Mouse (Mus musculus) spleen, adult 12 weeks (tissue): ENCODE data around the gene Gm26661.
A peak's percentile ranks its signal among the peaks of the same experiment; 100 is the strongest.

Experiments
- DNase-seq: peaks from one replicate; pipeline ENCODE4 v3.0.0; 2022; ENCODE audit warnings: low spot score

The Gm26661 gene

DNA sequence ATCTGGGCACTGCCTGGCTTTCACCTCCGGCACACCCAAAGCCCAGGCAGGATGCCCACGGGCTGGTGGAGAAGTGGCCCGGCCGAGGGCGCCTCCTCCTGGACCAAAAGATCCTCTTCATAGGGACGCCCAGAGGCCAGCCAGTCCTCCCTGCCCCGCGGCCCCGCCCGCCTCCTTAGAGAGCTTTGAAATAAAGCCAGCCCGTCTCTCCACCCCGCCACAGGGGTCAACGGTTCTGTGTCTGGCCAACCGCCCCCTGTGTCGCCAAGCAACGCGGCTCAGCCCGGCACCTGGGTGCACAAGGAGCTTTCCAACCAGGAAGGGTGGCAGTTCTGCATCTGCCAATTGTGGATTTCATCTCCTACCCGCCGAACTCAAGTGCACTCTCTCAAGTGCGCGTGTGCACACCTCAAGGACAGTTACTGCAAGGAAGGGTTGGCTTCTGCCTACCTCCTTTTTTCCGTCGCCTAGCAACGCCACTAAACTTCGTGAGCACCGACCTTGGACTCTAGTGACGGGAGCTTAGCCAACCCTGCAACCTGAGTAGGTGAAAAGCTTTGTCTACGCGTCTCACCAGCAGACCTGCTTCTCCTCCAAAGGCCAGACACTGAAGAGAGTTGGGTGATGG, at the start of gene Gm26661:
TSS of gene Gm26661 (plus strand) at position 56 of the 628 bp plus-strand sequence.
- no peak for DNase-seq

DNA sequence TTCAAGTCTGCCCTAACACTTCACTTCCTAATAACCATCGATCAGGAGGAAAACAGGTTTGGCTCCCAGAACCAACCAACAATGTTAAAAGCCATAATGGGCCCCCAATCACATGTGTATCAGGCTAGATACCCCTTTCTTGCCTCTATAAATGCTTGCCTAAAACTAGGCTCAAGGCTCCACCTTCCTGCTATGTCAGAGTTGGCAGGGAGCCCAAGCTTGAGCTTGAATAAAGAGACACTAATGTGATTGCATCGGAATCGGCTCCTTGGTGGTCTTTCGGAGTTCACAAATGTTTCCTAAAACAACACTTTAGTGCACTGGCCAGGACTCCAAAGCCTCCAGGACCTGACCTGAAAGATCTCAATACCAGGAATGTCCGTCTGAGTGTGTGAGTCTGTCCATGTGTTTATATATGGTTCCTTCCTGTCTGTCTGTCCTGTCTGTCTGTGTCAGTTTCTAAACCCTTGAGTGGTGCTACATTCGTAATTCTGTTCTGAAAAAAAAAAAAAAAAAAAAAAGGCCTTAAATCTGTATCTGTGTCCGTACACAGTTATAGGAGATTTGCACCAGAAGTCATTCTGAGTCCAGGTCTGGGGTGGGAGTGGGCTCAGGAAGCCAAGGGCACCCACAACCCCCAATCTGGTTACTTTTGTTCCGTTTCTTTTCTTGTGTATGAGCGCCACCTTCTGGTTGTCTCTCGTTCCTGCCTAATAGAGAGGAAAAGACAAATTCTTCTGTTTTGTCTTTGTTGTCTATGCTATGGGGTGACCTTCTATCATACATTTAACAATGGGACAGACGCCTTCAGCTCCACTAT, 42.2 kb upstream of the Gm26661 start:
- no peak for DNase-seq

DNA sequence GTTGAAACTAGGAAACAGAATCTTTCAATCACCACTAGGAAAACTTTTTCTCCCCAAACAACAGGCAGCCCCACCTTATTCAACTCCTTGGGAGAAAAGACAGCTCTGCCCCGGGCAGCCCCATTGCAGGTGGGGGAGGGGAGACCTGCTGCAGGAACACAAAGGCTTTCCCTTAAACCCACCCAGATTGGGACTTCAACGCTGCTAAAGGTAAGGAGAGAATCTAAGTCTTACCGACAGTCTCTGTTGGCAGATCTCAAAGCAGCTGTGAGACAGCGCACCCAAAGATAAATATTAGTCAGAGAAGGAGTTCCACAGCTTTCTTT, 41.7 kb upstream of the Gm26661 start:
- DNase-seq = no peak

DNA sequence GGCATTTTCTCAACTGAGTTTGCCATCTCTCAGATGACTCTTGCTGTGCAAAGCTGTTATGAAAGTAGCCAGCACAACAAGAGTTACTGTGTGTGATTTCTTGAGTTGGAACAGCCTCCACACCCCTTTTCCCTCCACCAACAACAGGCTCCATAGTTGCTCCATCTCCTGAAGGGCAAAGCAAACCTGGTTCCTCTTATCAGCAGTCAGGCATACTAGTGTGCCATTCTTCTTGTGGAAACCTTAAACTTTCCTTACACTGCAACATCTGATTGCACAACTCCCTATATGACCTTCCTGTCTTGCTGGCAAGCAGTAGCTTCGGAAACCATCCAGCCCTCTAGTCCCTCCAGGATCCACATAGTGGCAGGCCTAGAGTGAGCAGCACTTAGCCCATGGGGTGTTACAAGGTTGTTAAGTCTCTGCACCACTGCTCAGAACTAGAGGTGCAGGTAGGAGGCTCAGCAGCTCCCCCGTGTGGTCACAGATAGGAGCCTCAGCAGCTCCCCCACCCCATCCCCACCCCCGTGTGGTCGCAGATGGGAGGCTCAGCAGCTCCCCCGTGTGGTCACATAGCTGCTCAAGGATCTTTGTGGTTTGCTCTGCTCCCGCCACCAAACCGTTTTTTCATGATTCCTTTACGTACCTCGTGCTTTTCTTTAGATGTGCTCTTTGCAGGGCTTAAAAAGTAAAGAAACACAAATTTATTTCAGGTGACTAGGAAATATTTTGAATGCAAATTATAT, 25.6 kb upstream of the Gm26661 start:
- DNase-seq = no peak

DNA sequence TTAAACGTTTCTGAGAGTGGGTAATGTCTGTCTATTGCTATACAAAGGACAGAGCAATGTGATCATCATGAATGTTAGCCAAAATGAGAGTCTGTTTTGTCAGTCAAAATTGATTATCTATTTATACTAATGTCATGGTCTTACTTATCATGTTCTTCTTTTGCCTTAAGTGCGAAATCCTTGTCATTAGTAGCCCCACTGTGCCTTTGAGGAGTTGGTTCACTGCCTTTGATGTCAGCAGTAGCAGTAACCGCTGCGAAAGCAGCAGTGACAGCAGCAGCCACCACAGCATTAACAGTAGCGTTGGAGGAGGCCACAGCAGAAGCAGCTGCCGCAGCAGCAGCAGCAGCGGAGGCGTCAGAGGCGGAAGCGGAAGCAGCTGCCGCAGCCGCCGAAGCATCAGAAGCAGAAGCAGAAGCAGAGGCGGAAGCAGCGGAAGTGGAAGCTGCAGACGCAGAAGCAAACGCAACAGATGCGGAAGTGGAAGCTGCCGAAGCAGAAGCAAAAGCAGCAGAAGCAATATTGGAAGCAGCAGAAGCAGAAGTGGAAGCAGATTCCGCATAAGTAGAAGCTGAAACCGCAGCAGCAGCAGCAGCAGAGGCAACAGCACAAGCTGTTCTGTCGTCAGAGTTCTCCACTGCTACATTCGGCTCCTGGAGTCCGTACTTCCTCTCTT, 17.5 kb upstream of the Gm26661 start:
- peak; percentile 9 for DNase-seq

DNA sequence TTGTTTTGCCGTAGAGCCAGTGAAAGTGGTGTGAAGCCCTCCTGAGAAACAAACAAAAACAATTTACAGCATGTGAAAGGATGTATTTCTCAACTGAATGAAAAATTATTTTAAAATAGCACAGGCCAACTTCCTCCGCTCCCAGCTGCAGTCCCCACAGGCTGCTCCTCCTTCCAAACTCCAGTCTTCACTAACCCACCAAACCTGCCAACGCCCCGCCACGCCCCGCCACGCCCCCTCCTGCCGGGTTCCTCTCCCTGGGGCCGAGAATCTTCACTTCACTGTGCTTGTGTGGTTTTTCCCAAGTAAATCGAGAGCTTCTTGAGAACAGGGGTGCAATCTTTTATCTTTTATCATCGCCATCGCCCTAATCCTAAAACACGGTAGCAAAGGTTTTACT, 5.3 kb upstream of the Gm26661 start:
- no peak for DNase-seq

DNA sequence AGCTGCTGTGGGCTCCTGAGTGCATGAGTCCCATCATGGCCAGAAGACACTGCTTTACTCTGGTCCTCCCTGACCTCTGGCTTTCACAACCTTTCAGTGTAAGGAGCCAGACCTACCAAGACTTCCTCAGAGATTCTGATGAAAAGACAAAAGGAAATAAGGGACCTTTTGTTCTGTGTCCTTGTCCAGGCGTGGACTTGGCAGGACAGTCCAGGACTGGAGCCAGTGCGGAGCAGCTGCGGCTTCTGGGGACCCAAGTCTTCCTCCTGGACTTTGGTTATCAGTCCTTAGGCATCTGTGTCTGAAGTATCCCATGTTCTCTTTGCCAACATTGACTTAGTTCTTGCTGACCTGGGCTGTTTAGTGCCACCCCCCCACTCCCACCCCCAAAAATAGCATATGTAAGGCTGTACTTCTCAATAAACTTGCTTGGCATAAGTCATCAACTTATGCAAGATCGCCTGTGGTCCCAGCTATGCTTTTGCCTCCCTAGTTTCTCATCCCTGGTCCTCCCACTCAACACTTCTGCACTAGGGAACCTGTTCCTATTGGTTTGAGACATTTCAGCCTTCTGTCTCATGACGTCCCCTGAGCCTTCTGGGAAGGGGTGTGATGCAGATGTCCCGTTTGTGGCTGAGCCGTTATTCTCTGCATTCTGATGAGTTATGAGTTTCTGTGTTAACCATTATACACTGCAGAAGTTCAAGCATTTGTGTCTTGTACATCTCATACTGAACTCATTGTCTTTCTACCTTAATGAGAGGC, 1.9 kb upstream of the Gm26661 start:
- DNase-seq = no peak

DNA sequence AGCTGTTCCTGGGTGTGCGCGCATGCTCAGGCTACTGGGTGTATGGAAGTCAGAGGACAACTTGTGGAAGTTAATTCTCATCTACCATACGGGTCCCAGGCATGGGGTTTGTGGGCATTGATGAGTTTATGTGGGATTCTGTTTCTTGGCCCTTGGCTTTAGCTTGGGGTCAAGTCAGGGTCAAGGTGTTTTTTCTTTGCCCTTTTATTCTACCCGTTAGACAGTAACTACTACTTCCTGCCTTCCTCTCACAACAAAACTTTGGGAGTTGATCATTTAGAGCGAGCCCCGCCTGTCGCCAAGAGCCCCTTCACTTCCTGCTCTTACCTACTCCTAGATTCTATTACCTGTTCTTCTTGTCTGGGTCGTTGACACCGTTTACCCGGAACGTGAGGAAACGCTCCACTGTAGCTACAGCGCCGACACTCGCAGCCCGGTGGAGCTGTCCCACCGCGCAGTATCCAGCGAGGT, 291 bp upstream of the Gm26661 start:
- DNase-seq = no peak

DNA sequence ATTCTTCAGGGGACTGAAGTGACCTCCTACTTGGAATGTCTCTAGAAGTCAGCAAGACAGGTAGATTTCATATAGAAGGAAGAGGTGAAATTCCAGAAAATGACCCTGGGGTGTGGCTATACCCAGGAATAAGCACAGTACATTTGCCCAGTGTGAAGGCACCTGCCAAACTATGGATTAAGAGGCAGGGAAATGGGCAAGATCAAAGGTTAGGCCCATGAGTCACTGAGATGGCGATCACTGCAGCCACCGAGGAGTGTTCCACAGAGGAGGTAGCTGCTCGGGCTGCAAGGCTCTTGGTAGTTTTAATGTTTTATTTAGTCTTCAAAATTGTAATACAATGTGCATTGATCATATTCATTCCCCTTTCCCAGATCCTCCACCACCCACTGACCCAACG, 4.6 kb downstream of the Gm26661 start:
- DNase-seq = no peak

DNA sequence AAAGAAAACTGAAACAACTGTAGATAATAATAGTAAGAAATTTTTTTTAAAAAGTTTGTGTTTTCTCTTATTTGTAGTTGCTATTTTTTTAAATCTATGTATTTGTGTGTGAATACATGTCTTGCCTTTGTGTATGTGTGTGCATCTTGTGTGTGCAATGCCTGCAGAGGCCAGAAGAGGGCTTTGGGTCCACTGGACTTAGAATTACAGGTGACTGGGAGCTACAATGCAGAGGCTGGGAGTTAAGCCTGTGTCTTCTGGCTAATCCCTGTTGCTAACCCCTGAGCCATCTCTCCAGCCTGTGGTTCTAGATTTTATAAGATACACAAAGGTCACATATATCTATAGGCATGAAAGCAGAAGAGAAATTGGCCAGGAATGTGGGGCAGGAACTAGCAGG, 9.2 kb downstream of the Gm26661 start:
- DNase-seq = no peak

DNA sequence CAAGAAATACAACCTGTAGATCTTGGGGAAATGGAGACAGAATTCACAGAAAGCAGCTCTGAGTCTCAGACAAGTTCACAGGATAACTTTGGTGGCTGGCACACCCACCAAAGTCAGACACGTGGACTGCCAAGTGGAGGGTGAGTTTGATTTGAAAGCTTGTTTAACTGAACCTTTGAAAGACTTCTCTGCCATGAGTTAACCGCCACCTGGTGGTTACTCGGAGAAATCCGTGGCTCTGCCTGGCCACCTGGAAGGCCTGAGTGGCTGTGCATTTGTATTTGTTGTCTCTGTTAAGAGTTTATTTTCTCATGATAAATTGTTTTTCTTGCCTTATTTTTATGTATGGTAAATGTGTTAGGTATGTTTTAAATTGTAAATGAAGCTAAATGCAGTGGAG, 10.4 kb downstream of the Gm26661 start:
- no peak for DNase-seq

DNA sequence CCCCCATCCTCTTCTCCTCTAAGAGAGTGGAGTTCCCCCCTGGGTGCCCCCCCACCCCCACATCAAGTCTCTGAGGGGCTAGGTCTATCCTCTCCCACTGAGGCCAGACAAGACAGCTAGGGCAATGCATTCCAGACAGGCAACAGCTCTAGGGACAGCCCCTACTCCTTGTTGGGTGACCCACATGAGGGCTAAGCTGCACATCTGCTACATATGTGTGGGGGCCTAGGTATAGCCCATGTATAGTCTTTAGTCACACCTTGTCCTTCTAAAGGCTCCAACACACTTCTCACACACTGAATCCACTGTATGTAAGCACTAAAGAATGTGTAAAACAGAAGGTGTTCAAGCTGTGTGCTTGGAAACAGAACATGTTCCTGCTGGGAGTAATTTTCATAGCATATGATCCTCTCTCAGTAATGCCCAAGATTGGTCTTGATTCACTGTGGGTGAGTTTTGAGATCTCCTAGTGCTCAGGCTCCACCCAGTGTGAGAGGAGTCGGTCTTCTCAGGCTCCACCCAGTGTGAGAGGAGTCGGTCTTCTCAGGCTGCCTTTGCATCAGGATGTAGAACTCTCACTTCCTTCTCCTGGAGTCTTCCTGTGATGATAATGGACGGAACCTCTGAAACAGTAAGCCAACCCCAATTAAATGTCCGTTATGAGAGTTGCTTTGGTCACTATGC, 12.6 kb downstream of the Gm26661 start:
- no peak for DNase-seq

DNA sequence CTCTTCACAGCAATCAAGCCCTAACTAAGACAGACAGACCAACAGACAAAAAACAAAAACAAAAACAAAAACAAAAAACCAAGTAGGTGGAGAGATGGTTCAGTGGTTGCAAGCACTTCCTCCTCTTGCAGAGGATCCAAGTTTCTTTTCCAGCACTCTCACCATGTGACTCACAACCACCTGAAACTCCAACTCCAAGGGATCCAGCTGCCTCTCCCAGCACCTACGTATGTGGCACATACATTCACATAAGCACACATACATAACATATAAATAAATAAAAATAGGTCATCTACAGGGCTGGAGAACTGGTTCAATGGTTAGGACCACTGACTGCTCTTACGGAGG, 13.1 kb downstream of the Gm26661 start:
- no peak for DNase-seq

DNA sequence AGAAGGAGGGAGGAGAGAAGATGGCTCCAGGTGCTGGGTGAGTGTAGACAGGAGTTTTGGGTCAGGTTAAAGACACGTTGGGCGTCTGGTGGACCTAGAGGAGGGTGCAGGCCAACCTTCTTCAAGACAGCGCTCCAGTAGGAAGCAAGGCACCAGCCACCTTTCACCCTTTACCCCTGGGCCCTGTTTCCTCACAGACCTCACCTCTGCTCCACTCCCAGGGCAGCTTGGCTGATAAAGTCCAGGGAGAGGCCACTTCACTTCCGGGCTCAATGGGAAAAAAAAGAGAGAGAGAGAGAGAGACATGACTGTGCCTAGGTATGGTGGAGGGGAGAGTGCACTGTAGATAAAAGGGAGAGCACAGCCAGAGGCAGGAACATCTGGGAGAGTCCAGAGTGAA, 16.3 kb downstream of the Gm26661 start:
- DNase-seq = no peak

DNA sequence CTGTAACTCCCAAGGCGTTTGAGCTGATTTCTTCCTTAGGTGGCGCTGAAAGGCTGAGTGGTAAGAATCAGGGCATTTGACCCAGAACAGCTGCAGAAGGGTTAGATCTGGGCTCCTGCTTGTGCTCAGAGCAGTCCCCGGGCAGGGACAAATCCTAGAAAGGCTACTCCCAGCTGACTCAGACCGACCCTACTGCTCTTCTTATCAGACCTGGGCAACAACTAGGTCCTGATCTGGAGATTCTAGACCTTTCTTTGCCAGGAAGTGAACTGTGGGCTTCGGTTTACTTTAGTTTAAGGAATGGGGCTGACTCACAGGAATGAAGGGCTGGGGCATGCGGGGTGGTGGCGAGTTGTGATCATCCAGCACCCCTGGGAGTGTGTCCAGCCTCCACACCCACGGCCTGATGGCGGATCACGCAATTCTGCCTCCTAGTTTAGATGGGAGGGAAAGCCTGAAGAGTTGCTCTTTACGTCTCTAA, 17.2 kb downstream of the Gm26661 start:
- DNase-seq = no peak

DNA sequence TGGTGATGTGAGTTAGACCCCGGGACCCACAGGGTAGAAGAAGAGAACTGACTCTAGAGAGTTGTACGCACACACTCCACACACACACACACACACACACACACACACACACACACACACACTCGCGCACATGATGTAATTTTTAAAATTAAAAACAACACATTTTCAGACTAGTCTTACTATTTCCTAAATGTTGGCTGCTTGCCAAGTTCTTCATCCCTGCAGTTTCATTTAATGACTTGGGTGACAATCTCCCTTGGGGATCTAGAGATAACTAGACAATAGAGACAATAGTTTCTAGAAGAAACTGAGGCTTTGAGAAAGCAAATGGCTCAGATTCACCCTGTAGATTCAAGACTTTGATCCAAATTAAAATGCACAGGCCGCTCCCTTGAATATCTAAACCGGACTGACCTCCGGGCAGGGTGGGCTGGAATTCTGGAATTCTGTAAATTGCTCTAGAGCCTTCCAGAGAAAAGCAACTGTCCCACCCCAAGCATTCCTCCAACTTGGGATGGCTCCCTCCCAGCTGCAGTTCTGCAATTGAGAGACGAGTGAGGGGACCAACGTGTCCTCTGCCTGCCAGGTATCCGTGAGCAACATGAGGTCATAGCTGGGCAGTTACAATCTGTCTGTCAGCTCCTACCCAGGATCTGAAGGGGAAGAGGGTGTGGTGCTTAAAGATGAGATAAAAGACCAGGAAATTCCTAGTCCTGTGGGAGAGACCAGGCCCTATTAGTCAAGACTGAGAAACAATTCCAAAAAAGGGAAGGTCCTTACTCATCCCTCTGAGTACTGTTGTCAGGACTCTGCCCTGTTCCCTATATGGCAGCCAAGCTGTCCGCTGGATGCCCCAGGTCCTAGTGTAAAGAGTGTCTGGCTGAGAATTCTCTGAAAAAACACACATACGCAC, 17.9 kb downstream of the Gm26661 start:
- no peak for DNase-seq

DNA sequence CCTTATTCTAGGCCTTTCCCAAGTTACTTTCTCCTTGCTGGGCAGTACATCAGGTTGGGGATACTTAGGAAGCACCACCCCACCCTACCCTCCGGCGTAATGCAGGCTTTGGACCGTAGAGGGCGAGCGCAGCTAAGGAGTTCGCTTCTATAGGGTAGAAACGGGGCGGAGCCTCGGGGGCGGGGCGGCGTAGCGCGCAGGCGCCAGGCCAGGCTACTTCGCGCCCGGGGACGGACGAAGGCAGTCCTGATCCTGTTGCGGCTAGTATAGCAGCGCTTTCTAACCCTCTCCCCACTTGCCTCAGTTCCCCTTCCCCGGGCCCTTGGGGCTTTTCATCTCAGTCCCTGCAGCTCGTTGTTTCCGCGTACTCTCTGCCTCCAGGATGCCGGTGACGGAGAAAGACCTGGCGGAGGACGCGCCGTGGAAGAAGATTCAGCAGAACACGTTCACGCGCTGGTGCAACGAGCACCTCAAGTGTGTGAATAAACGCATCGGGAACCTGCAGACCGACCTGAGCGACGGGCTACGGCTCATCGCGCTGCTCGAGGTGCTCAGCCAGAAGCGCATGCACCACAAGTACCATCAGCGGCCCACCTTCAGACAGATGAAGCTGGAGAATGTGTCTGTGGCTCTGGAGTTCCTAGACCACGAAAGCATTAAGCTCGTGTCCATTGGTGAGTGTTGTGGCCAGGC, 26.5 kb downstream of the Gm26661 start, which contains the start of gene Flnb:
TSS of gene Flnb (plus strand) at position 188 of the 693 bp plus-strand sequence.
- peak; percentile 53 for DNase-seq

DNA sequence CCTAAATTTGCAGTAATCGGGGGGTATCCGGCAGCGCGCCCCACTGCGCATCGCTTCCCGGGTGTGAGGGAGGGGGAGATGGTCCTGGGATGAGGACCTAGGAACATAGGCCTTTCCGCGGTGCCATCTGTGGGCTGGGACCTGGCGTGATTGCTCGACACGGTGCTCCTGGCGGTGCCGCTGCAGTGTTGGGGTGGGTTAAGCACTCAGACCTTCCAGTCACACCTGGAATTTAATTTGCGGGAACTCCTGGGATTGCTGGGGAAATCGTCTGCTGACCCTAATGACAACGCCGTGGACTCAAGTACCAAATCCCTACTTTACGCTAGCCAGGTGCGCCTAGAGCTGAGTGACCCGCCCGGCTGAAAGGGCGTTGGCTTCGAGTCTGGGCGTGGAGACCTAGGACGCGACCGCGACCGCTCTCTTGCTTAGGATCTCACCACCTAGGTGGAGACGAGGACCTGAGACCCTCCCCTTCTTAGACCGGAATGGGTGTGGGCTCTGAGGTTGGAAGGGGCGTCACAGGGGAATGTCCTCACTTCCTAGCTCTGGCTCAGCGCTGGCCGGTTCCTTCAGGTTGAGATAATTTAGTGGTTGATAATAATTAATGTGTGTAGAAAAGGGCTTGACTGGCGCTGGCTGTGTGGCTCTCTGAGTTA, 27.2 kb downstream of the Gm26661 start:
- no peak for DNase-seq

DNA sequence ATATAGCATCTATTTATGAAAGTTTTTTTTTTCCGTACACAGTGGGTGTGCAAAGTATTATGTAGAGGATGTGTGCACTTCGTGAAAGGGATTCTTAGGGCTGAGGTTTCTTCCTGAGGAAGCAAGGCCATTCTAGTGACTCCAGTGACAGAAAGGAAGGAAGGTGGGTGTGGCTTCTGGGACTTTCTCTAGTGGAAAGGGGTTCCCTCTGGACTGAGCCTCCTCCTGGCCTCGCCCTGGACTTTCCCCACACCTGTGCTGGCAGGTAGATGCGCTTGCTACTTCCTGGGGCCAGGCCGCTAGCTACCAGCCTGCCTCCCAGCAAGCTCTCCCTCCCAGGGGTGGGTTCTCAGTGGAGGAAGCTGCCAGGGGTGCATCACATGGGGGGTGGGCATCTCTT, 28.1 kb downstream of the Gm26661 start:
- DNase-seq = no peak
